Mouse (Mus musculus) heart, postnatal 14 days (tissue): Measurements from ENCODE around the gene Eif3k. TPM values are rescaled to one million over a fixed set of nuclear protein-coding genes. Genes with fewer than 3 reads are reported as not detected.

ENCODE experiments used
- DNase-seq, 2 experiments: peaks; one replicate each; pipeline ENCODE4 v3.0.0; 2021 to 2022
- intact Hi-C: fragments of 180-260 bp; cut with DNase I; formaldehyde crosslinking; loops from one replicate; pipeline ENCODE4 v1.15.1; 2025
- total RNA-seq, 2 experiments: library from RNA; stranded (reverse); gene quantifications; 2 replicates each; pipeline ENCODE4 v1.2.3; 2021

Eif3k gene
- total RNA-seq, 2 experiments from 2014 or later = 157 to 159 TPM

DNA sequence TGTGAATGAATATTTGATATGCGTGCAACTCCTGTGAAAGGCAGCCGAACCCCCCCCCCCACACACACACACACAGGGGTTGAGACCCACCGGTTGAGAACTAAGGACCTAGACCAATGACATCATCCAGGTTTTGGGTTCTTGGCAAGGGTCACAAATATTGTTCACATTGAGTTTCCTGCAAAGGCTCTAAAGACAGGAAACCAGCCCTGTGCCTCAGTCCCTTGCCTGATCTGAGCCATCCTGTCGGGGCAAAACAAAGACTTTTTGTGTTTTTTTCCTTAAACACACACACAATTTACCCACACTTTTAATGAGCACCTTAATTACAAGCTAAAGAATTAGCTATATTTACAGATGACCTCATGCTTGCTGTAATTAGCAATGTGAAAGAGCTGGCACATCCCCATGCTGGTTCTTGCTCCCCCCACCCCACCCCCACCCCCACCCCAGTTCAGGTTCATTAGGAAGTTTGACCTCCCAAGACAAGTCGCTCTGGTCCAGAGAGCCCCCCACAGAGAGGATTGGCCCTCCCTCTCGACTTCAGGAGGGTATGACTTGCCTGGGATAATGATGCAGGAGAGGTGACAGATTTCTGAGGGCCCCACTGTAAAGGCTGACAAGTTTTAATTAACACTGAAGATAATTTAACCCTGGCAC, 36.8 kb downstream of the Eif3k start:
- intact Hi-C loops = no loop called here
- DNase-seq = no peak

DNA sequence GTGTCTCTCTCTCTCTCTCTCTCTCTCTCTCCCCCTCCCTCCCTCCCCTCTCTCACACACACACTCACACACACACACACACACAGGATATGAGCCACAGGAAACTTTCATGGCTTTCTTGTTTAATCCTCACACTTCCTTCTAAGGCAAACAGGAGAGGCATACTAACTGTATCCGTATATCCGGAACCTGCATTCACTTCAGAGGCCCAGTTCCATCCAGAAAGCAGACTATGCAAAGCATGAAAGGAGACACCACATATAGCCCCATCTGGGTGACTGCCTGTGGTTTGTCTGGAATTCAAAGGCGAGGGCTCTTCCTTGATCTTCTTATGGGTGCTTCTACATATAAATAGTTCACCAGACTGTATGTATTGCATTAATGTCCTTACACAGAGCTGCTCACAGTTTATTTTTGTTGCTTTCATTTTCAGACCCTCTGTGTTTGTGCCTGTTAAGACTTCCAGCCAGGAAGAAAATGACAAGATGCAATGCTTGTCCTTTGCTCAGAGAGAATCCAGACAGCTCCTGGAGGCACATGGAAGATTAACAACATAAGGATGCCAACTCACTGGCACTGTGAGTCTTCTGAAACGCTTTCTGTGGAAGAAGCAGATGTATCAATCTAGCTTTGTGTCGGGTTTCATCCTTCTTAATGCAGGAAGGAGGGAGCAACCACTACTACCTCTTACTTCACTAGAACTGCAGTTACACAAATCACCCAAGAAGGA, 38.0 kb downstream of the Eif3k start:
- DNase-seq = no peak
- intact Hi-C loops = no loop called here

DNA sequence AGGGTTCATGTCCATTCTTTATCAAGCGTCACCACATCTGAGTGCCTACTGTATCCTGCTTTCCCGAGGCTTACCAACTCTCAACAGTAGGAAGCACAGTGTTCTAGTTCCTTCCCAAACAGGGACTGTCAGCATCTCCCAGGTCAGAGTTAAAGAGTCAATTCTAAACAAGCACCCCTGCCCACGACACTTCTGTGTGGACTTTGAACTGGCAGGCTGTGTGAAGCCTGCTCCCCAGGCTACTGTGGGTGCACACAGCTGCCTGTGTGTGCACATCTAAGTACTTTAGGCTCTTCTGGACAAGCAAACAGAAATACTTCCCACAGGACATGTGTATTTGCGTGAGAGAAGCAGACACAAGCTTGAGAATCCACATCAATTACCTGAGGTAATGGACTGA, 40.1 kb downstream of the Eif3k start:
- intact Hi-C loops = no loop called here
- no peak for DNase-seq

DNA sequence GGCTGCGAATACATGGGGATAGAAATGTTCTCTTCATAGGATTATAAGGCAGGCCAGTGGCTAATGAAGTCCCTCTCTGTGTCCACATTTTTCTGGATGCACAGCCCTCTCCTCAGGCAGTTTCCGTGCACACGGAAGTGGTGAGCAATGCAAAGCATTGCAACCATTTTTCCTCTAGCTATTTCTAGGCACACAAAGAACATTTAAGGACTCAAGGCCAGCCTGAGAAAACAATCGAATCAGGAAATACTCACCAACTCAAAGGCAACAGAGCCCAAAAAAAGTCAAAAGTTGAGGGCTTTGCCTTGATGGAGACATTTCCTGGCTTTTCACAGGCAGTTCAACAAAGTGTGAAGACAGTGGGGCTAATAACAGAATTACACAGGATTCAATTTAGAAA, 40.5 kb downstream of the Eif3k start:
- no peak for DNase-seq
- intact Hi-C loops = no loop called here

DNA sequence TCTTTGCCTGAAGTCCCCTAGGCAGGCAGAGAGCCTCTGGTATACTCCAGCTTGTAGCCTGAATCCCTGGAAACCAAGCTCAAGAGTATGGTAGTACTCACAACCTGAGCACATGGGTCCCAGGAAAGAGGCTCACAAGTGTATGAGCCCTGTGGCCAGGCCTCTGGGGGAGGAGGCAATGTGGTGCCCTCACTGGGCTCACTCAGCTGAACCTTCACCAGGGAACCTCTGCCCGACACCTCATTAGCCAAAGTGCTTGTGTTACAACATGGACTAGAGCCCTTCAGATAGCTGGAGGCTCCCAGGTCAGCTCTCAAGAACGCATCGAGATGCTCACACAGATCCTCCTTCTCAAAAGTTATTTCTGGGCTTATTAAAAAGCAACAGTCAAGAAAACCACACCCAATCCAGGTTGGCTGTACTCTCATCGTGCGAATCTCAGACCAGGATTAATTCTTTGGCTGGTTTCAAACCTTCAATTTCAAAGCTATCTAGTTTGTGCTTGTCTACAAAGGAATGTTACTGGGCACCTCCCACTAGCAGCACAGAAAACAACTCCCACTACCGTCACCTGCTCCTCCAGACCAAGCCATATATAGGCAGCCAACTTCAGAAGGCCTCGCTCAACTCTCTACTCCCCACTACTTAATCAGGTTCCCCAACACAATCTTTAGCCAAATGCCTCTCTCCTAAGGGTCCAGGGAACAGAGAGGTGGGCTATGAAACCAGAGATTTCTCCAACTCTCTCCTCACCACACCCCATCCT, 42.1 kb downstream of the Eif3k start:
- intact Hi-C loops = loop anchor here (1.0 to 2.0 kb wide), 2 partner anchors 21 to 33 kb away; no protein-coding TSS in a partner anchor
- DNase-seq = no peak

DNA sequence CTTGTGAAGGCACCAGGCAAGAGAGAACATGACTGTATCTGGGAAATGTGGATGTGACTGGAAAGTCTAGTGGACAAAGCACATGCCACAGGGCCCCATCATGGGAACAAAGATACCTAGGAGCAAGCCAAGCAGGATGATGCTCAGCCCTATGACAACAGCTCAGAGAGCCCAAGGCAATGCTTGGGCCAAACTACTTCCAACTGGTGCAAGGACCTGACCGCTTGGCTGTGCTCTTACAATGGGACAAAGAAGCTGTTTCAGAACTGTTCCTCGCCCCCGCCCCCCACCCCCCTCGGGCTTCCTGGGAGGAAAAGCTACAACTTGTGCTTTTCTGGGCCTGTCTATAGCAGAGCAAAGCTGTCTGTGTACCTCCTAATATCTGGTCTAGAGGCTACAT, 43.0 kb downstream of the Eif3k start:
- DNase-seq = no peak
- intact Hi-C loops = loop anchor here (2.0 kb wide), 1 partner anchor 34 kb away; no protein-coding TSS in a partner anchor

DNA sequence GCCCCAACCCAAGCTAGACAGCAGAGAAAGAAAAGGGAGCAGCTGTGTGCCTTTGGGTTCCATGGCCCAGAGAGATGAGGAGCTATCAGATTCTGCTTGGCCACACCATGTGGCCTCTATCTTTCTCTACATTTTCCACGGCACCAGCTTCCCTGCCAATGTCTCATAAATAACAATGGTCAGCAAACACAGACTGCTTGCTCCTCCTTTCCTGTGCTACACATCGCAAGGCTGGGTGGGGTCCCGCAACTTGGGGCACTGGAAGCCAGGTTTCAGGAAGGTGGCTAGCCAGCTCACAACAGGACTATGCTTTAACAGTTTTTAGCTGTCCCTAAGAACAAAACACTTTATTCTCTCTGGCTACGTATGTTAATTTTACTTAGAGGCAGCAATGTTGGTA, 44.9 kb downstream of the Eif3k start:
- intact Hi-C loops = no loop called here
- no peak for DNase-seq

DNA sequence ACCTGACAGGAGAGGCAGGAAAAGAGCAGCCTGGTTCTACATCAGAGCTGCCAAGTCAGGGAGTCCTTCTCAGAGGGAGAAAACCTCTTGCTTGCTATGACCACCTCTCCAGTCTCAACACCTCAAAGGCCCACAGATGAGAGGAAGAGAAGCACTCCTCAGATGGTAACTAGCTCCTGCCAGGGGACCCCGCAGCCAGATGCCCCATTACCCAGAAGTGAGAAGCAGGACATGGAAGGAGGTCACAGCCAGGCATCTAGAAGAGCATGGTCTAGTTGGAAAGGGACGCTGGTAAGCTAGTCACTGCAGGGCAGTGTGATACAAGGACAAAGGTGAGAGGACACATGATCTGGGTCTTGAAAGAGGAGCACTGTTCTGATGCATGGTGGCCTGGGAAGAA, 47.8 kb downstream of the Eif3k start:
- intact Hi-C loops = no loop called here
- no peak for DNase-seq

DNA sequence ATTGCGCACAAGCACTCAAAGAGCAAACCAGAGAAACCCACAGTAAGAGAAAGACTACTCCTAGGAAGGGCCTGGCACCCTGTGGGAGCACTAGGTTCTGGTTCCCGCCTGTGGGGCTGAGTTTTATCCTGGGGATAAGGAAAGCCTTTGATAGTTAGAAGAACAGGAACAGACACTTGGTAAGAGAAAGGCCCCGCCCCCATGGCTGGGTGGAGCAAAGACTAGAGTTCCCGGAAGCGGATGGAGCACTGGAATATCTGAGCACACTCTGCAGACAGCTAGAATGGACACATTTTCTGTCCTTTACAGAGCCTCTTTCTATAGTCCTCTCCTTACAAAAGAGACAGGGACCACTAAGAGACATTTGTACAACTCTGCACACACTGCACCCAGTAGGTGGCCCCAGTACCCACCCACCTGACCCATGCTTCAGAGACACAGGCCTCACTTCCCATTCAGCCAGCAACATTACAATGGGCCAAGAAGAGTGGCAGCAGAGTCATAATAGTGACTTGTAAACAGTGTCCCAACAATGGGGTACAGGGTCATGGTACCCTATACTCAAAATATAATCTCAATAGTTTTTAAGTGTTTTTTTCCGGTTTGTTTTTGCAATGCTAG, 49.1 kb downstream of the Eif3k start:
- DNase-seq = peak; percentile 50 to 52
- intact Hi-C loops = no loop called here

DNA sequence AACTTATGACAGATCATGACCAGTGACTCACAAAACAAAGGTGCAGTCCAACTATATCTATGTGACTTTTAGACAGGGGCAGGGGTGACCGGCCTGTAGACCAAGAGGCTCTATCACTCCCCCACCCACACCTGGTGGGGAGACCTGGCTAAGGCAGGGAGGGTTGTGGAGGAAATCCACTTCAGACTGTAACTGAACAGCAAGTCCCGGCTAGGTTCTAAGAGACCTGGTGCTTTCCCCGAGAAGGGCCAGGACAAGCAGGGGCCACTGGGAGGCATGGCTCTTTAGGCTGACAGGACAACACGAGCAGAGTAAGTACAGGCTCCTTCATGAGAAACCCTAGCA, 50.0 kb downstream of the Eif3k start:
- intact Hi-C loops = no loop called here
- DNase-seq = no peak

DNA sequence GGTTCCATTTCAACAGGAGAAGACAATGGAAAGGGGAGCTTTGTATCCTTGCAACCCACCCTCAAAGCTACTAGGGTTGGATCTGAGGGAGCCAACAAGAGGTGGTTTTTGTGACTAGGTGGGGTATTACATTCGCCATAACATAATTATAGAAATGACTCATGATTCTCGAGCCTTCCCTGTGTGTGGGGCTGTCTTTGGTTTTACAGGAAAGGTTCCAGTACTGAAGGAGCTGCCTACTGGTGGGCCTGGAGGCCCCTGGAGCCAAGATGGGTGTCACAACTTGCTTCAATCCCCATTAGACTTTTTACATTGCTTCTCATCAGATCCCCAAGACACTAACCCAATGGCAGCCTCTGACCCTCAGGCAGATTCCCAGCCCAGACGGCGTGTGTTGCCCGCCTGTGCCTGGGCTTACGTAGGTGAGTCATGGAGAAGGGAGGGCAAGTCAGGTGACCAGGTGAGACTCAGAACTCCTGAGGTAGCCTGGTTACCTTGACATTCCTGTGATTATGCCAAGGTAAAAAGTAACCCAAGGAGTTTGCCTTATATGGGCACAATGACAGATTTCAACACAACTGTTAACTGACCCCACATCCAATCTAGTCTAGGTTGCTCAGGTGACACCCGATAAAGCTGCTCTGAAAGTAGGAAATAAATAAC, 50.5 kb downstream of the Eif3k start:
- intact Hi-C loops = no loop called here
- DNase-seq = no peak

DNA sequence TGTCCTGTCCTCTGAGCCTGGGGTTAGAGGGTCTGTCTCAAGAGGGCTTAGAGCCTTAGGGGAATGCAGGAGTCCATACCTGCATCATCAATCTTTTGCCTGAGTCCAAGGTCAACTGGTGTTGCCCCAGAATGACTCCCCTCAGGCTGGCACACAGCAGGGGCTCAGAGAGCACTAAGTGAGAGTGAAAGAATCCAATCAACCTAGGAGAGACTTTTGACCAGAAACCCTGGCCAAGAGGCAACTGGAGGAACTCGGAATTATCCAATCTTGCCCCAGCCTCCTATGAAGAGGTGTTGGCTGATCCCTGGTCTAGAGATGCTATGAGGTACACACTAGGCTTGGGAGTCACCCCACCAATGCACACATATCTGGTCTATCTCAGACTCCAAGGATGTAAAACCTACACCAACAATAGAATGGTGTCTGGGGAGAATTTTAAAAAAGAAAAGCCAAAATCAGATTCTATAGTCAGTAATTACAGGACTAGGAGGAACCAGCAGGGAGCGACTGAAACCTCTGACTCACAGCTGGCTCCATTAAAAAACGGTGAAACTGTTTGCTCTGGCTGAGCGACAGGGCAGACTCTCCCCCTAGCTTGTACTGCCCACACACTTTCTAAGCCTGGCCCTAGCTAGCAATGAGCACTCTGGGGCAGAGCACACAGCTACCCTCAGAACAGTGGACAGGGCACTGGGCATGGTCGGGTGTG, 51.2 kb downstream of the Eif3k start:
- intact Hi-C loops = no loop called here
- DNase-seq = no peak

DNA sequence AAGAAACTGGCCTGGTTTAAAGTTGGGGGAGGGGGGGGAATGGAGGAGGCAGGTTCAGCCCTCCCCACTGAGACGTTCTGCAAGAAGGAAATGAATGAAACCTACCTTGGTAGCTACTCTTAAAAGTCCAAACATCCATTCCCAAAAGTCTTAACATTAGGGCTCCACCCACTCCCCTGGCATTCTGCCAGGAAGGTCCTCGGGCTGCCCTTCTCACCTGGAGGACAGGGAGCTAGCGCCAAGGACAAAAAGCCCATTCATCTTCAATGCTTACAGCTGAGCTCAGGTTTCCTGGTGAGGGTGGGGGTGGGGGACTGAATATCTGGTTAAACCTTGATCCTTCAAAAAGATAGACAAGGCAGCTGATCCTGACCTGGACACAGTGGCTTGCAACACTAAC, 52.3 kb downstream of the Eif3k start:
- intact Hi-C loops = no loop called here
- no peak for DNase-seq

DNA sequence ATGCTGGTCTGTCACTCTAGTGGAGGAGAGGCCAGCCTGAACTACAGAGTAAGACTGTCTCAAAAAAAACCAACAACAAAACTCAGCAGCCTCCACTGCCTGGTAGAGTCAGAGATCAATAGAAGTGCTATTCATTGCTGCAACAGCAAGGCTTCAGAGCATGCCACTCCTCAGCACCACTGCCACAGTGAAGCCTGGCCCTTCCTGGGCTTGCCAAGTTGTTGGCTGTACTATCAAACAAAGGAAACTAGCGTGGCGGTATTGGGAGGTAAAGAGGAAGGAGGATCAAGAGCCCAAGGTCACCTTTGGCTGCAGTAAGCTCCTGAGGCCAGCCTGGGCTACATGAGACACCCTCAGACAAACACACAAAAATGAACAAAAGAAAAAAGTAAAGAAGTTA, 55.5 kb downstream of the Eif3k start:
- no peak for DNase-seq
- intact Hi-C loops = no loop called here

DNA sequence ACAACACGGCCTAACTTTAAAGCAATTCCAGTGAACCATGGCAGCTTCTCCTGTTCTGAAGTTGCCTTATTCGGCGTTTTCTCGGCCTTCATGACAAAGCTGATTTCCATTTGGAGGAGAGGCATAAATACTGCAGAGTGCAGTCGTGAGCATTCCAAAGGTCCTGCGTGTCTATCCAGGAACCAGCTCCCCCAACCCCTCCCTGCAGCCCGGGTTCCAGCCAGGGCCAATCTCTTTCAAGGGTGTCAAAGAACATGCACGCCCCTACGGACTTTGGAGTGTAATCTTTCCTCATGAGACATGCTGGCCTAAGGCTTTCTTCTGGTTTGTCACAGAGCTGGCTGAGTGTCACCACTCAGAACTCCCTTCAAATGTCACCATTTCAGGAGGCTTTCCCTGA, 56.3 kb downstream of the Eif3k start:
- DNase-seq = peak; percentile 69 to 77
- intact Hi-C loops = no loop called here

DNA sequence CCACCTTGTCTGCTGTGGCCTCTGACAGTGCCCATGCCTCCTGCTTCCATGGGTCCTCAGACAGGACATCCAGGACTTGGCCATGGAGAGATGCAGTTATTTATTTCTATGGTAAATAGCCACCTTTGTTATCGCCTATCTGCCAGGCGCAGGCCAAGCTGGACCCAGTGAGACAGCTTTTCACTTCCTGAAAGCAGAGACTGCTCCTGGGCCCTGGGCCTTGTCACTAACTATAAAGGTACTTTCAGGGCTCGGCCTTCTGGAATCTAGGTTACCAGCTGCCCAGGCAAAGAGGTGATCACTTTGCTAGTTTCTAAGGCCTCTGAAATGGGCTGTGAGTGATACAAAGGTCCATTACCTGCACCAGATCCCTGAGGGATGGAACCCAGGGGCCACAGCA, 56.9 kb downstream of the Eif3k start:
- intact Hi-C loops = loop anchor here (5.0 kb wide), 1 partner anchor 32 kb away; no protein-coding TSS in a partner anchor
- no peak for DNase-seq

DNA sequence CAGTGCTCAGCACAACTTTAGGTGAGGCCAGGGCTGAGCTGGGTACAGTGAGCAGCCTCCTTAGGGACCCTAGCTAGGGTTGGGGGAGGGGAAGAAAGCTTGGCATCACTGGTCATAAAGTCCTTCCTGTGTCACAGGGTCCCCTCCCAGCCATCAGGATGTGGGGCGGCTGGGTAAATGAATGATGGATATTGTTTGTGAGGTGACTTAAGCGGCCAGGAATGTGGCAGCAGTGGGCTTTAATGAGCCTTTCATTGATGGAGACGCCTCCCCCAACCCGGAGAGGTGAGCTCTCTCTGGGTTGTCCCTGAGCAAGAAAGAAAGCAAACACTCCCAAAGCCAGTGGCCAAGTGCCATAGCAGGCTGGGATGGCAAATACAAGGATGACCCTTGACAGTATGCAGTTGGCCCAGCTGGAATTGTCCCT, 57.8 kb downstream of the Eif3k start:
- peak; percentile 44 to 45 for DNase-seq
- intact Hi-C loops = loop anchor here (5.0 kb wide), 1 partner anchor 33 kb away; no protein-coding TSS in a partner anchor

DNA sequence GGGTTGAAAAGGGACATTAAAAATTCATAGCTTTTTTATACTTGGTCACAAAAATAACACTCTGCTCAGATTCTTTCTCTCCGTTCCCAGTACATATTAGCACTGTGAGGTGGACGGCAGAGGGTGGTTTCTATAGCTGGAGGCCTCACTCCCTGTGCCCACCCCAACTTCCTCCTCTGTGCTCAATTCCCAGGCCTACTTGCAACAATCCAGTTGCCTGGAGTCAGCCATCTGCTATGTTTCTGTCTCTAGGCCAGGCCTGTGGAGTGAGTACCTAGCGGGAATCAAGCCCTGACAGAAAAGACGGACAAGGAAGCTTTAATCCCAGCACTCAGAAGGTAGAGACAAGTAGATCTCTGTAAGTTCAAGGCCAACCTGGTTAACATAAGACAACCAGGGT, 59.1 kb downstream of the Eif3k start:
- intact Hi-C loops = loop anchor here (5.0 kb wide), 1 partner anchor 35 kb away; no protein-coding TSS in a partner anchor
- no peak for DNase-seq

DNA sequence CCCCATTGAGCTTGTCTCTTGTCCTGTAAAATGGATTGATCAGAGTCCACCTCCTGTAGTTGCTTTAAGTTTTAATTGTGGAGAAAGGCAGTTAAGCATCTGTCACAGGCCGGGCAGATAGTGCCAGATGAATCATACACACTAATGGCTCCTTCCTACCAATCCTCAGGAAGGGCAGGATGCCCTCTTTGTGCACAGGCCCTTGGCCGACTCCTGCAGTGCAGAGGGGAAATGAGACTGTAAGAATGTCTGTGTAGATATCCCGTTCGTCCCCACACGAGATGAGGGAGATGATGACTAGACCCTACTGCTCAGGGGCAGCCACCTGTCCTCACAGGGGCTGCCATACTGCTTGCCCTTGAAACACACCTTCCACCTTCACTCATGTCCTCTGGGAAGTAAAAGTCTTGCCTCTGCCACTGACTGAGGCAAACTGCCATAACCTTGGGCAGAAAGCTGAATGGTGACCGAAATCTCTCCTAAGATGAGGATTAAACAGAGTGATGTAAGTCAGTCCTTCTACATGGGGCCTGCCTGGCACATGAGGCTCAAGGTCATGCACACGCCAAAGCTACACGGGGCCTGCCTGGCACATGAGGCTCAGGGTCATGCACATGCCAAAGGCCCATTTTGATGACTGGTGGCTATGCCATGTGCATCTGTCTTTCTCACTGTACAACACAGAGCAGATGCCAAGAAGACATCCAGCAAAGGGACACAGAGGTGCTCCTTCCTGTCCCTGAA, 59.8 kb downstream of the Eif3k start:
- DNase-seq = no peak
- intact Hi-C loops = loop anchor here (5.0 kb wide), 1 partner anchor 35 kb away; no protein-coding TSS in a partner anchor
